Mouse (Mus musculus) pancreas, adult 10 weeks (tissue): Measurements from ENCODE around the gene 1700025F22Rik. TPM values are rescaled to one million over a fixed set of nuclear protein-coding genes. Genes with fewer than 3 reads are reported as not detected.

Experiments used
- polyA plus RNA-seq: library from polyadenylated mRNA; stranded (reverse); fragments of 350-450 nt; fragmentation: Illumina TruSeq; extraction: RNeasy Lipid Tissue Mini Kit (QIAGEN cat#74804); gene quantifications from one replicate; pipeline ENCODE4 v1.2.3, GENCODE M21; 2015; ENCODE audit warnings: low read depth, low replicate concordance; ENCODE audit not compliant: insufficient read depth

Gene 1700025F22Rik
- not detected for polyA plus RNA-seq

GRCm38 (mm10) chr19:11165172-11165571 is at the start of gene 1700025F22Rik:
1700025F22Rik (minus strand) TSS chr19:11165320.

GRCm38 (mm10) chr19:11196546-11196945 is 31.4 kb upstream of the 1700025F22Rik start, which contains the start of gene Ms4a13:
Ms4a13 (minus strand) TSS chr19:11196737.

GRCm38 (mm10) chr19:11130776-11131175 is 34.3 kb downstream of the 1700025F22Rik start, which contains the start of gene 1700017D01Rik:
1700017D01Rik (minus strand) TSS chr19:11130876.

Other genes with a start within 250 kb of the 1700025F22Rik start
- gene Zp1, start 244.7 kb downstream of the 1700025F22Rik start, polyA plus RNA-seq = not detected
- gene Ptgdr2, start 228.2 kb downstream of the 1700025F22Rik start, polyA plus RNA-seq = not detected
- 1.2 TPM for gene Ccdc86, start 216.1 kb downstream of the 1700025F22Rik start, polyA plus RNA-seq
- not detected for gene Ms4a10, start 190.7 kb downstream of the 1700025F22Rik start, polyA plus RNA-seq
- not detected for gene Ms4a15, start 172.1 kb downstream of the 1700025F22Rik start, polyA plus RNA-seq
- not detected for gene Ms4a18, start 147.3 kb downstream of the 1700025F22Rik start, polyA plus RNA-seq
- not detected for gene Ms4a8a, start 84.2 kb downstream of the 1700025F22Rik start, polyA plus RNA-seq
- not detected for gene 1700017D01Rik, start 34.4 kb downstream of the 1700025F22Rik start, polyA plus RNA-seq
- not detected for gene Ms4a13, start 31.4 kb upstream of the 1700025F22Rik start, polyA plus RNA-seq
- gene Ms4a12, start 67.1 kb upstream of the 1700025F22Rik start, polyA plus RNA-seq = not detected
- gene Ms4a1, start 100.9 kb upstream of the 1700025F22Rik start, polyA plus RNA-seq = 0.52 TPM
- not detected for gene Ms4a5, start 118.6 kb upstream of the 1700025F22Rik start, polyA plus RNA-seq
- 0.31 TPM for gene Ms4a14, start 149.1 kb upstream of the 1700025F22Rik start, polyA plus RNA-seq
- 1.9 TPM for gene Ms4a7, start 170.8 kb upstream of the 1700025F22Rik start, polyA plus RNA-seq
- gene Ms4a4a, start 210.2 kb upstream of the 1700025F22Rik start, polyA plus RNA-seq = 2.9 TPM
- gene Ms4a4c, start 239.4 kb upstream of the 1700025F22Rik start, polyA plus RNA-seq = not detected